Mouse (Mus musculus) cerebellum, adult 2 months (tissue): ENCODE measurements around the gene Chtf18.

Experiments
- CTCF ChIP-seq: fragments of 200-500 bp; IDR thresholded peaks from 2 replicates; pipeline ENCODE4 v1.5.1; 2011; ENCODE audit warnings: low read depth, mild to moderate bottlenecking, control low read depth, low read length, moderate library complexity, borderline replicate concordance; ENCODE audit not compliant: insufficient read depth
- POLR2A ChIP-seq: fragments of 200-500 bp; IDR thresholded peaks from 2 replicates; pipeline ENCODE4 v1.6.1; 2011; ENCODE audit warnings: low read length, control low read depth, borderline replicate concordance; ENCODE audit not compliant: insufficient read depth

DNA sequence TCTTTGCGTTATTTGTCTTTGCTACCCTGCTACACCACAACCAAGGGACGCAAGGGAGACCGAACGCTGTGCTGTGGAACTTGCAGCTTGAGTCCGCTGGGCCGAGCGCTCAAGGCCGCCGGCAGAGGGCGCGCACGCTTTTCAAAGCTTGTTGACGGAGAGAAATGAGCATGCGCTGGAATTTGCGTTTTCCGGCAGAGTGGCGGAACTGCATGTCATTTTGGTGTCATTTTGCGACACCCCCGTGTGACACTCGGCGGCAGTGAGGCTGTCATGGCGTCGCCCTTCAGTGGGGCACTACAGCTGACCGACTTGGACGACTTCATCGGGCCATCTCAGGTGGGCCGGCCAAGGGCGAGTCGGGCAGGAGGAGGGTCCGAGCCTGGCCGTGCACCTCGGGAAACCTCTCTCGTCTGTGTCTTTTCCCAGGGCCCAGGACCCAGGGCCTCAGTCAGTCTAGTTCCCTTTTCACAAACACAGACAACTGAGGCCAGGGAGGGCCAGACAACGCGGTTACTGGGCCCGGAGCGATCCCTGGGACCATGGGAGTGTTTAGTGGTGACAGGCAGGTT lies 46.4 kb upstream of the Chtf18 start, which contains the start of gene Narfl:
- TF ChIP-seq POLR2A (peak; percentile 79), CTCF (peak; percentile 95)
